Mouse (Mus musculus) ES-Bruce4 (cell line): ENCODE measurements around the gene S100a11. TPM values are rescaled to one million over a fixed set of nuclear protein-coding genes. Genes with fewer than 3 reads are reported as not detected.

ENCODE experiments used
- H3K27ac ChIP-seq: 2 replicates; pipeline ENCODE4 v1.5.1; 2012; ENCODE audit warnings: low read length, inconsistent platforms; ENCODE audit not compliant: insufficient read depth
- H3K27me3 ChIP-seq: 2 replicates; pipeline ENCODE4 v1.6.1; 2012; ENCODE audit warnings: mild to moderate bottlenecking, low read length, inconsistent platforms; ENCODE audit not compliant: control insufficient read depth, poor library complexity, insufficient read depth, severe bottlenecking
- H3K36me3 ChIP-seq: 2 replicates; pipeline ENCODE4 v1.6.1; 2012; ENCODE audit warnings: inconsistent platforms, mild to moderate bottlenecking, low read length, moderate library complexity; ENCODE audit not compliant: control insufficient read depth, poor library complexity, insufficient read depth, severe bottlenecking
- H3K4me1 ChIP-seq: one replicate; pipeline ENCODE4 v1.8.1; 2011; ENCODE audit warnings: low read length; ENCODE audit not compliant: control insufficient read depth, insufficient read depth
- H3K4me3 ChIP-seq: 2 replicates; pipeline ENCODE4 v1.5.1; 2011; ENCODE audit warnings: low read depth, mild to moderate bottlenecking, low read length
- H3K9ac ChIP-seq: 2 replicates; pipeline ENCODE4 v1.6.1; 2012; ENCODE audit warnings: low read depth, mild to moderate bottlenecking, inconsistent platforms; ENCODE audit not compliant: poor library complexity, severe bottlenecking
- H3K9me3 ChIP-seq: replicated peaks from 2 replicates; pipeline ENCODE4 v1.6.1; 2012; ENCODE audit warnings: mild to moderate bottlenecking, low read length, inconsistent platforms; ENCODE audit not compliant: control insufficient read depth, poor library complexity, insufficient read depth, severe bottlenecking
- CTCF ChIP-seq: IDR thresholded peaks from one replicate; pipeline ENCODE4 v1.8.1; 2011; ENCODE audit warnings: low read depth, low read length
- EP300 ChIP-seq: IDR thresholded peaks from 2 replicates; pipeline ENCODE4 v1.6.1; 2011; ENCODE audit warnings: low read depth, low read length; ENCODE audit not compliant: insufficient read depth
- POLR2A ChIP-seq: IDR thresholded peaks from one replicate; pipeline ENCODE4 v1.8.1; 2011; ENCODE audit warnings: low read length; ENCODE audit not compliant: insufficient read depth
- polyA plus RNA-seq: library from polyadenylated mRNA; stranded (reverse); fragments of >200 nt; gene quantifications from 2 replicates; pipeline ENCODE4 v1.2.4, GENCODE M21; 2011; ENCODE audit warnings: low read depth; ENCODE audit not compliant: missing spikeins, insufficient read depth, insufficient read length

The S100a11 gene
- polyA plus RNA-seq, 1 experiment = 661 TPM

GRCm38 (mm10) chr3:93572058-93572791 is 51.9 kb downstream of the S100a11 start:
- no peak overlapping the region for H3K9ac ChIP-seq
- no peak for TF ChIP-seq EP300
- no peak for TF ChIP-seq POLR2A
- no peak for TF ChIP-seq CTCF
- no peaks in the 10 kb centered on the region for H3K9me3 ChIP-seq
- no peaks in the 10 kb centered on the region for H3K36me3 ChIP-seq
- no peak overlapping the region for H3K27ac ChIP-seq
- H3K4me3 ChIP-seq = no peak overlapping the region
- H3K4me1 ChIP-seq = no peaks in the 10 kb centered on the region
- no peaks in the 10 kb centered on the region for H3K27me3 ChIP-seq

Other genes starting within 250 kb of the S100a11 start
- 0.65 TPM in 1 of 2 replicates, not detected in the other for gene Flg, start 247.0 kb upstream of the S100a11 start, polyA plus RNA-seq
- gene Hrnr, start 200.7 kb upstream of the S100a11 start, polyA plus RNA-seq = not detected in 2 replicates
- gene Rptn, start 126.8 kb upstream of the S100a11 start, polyA plus RNA-seq = not detected in 2 replicates
- gene Tchh, start 78.2 kb upstream of the S100a11 start, polyA plus RNA-seq = 1.3 and 1.6 TPM in 2 replicates
- gene Tchhl1, start 51.7 kb upstream of the S100a11 start, polyA plus RNA-seq = not detected in 2 replicates
- 468 and 470 TPM in 2 replicates for gene S100a10, start 34.6 kb downstream of the S100a11 start, polyA plus RNA-seq
- not detected in 2 replicates for gene Tdpoz2, start 132.2 kb downstream of the S100a11 start, polyA plus RNA-seq
- not detected in 2 replicates for gene Tdpoz1, start 155.8 kb downstream of the S100a11 start, polyA plus RNA-seq
- gene Gm37596, start 172.6 kb downstream of the S100a11 start, polyA plus RNA-seq = 0.65 TPM in 1 of 2 replicates, not detected in the other